Mouse (Mus musculus) midbrain, embryonic 14.5 days (tissue): ENCODE results near the gene Ercc6. TPM values are rescaled to one million over a fixed set of nuclear protein-coding genes. Genes with fewer than 3 reads are reported as not detected.
A peak's percentile ranks its signal among the peaks of the same experiment; 100 is the strongest.

Experiments
- ATAC-seq: fragments of 200-750 bp; cut with Nextera tagmentation; 2 replicates; pipeline ENCODE4 v1.8.0; 2017; ENCODE audit warnings: moderate number of reproducible peaks, moderate library complexity; ENCODE audit not compliant: low FRiP score, low TSS enrichment
- DNase-seq: peaks from one replicate; pipeline ENCODE4 v3.0.0-alpha.2; 2015
- H3K27ac ChIP-seq: fragments of 300-500 bp; sonication (generic); replicated peaks from 2 replicates; pipeline ENCODE4 v1.5.1; 2014; ENCODE audit warnings: mild to moderate bottlenecking, low read depth, low read length, moderate library complexity
- H3K27me3 ChIP-seq: fragments of 300-500 bp; sonication (generic); 2 replicates; pipeline ENCODE4 v1.6.1; 2014; ENCODE audit warnings: low read length, control low read depth, mixed read lengths; ENCODE audit not compliant: control insufficient read depth, insufficient read depth
- H3K36me3 ChIP-seq: fragments of 300-500 bp; sonication (generic); 2 replicates; pipeline ENCODE4 v1.6.1; 2014; ENCODE audit warnings: low read length, control low read depth; ENCODE audit not compliant: control insufficient read depth, insufficient read depth
- H3K4me1 ChIP-seq: fragments of 300-500 bp; sonication (generic); 2 replicates; pipeline ENCODE4 v1.6.1; 2014; ENCODE audit warnings: mild to moderate bottlenecking, antibody characterized with exemption, low read length, control low read depth; ENCODE audit not compliant: control insufficient read depth, insufficient read depth
- H3K4me2 ChIP-seq: fragments of 300-500 bp; sonication (generic); 2 replicates; pipeline ENCODE4 v1.6.1; 2014; ENCODE audit warnings: mild to moderate bottlenecking, low read length, moderate library complexity
- H3K4me3 ChIP-seq: fragments of 300-500 bp; sonication (generic); replicated peaks from 2 replicates; pipeline ENCODE4 v1.5.1; 2014; ENCODE audit warnings: low read depth, low read length
- H3K9ac ChIP-seq: fragments of 300-500 bp; sonication (generic); replicated peaks from 2 replicates; pipeline ENCODE4 v1.6.1; 2014; ENCODE audit warnings: mild to moderate bottlenecking, low read length, moderate library complexity
- H3K9me3 ChIP-seq: fragments of 300-500 bp; sonication (generic); 2 replicates; pipeline ENCODE4 v1.6.1; 2016; ENCODE audit warnings: low read length, control low read depth, mixed read lengths; ENCODE audit not compliant: control insufficient read depth
- WGBS: fragments of 180-500 bp; shearing (Covaris S2); extraction: QIAGEN DNeasy Blood & Tissue Kit; methylation state at CpG from one replicate; pipeline ENCODE4 v1.1.7; 2014; 5-methylcytosine and 5-hydroxymethylcytosine counted together
- polyA plus RNA-seq: library from polyadenylated mRNA; unstranded; fragments of >200 nt; fragmentation: Nextera tagmentation; extraction: Ambion mirVana; gene quantifications from 2 replicates; pipeline ENCODE4 v1.2.1, GENCODE M21; 2014

Ercc6 gene
- polyA plus RNA-seq, 1 experiment from 2014 or later: 31.8 TPM

DNA sequence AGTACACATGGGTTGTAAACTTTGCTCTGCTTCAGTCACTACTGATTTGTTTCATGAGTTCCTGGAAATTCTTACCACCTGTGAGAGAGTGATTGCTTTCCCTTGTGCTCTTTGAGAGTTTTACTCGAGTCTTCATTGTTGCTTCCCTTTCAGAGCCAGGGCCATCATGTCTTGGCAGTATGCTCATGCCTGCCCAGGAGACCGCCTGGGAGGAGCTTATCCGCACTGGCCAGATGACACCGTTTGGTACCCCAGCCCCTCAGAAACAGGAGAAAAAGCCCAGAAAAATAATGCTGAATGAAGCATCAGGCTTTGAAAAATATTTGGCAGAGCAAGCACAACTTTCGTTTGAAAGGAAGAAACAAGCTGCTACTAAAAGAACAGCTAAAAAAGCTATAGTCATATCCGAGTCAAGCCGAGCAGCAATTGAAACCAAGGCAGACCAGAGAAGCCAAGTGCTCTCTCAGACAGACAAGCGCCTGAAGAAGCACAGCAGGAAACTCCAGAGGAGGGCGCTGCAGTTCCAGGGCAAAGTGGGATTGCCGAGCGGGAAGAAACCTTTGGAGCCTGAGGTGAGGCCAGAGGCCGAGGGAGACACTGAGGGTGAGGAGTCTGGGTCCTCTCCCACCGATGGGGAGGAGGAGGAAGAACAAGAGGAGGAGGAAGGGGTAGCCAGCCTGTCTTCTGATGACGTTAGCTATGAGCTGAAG, 12.8 kb downstream of the Ercc6 start:
- H3K36me3 ChIP-seq: peaks cover 42% of the 10 kb centered on the region

GRCm38 (mm10) chr14:32527211-32527610, 13.9 kb downstream of the Ercc6 start:
- 98% methylated on average over 9 of the region's 9 CpGs for WGBS
- ATAC-seq: no peak

More for the DNA sequence above, 12.8 kb downstream of the Ercc6 start:
- Histone ChIP-seq H3K9me3 (no peaks in the 10 kb centered on the region), H3K4me3 (no peak overlapping the region), H3K9ac (no peak overlapping the region), H3K4me2 (no peak overlapping the region), H3K27me3 (no peaks in the 10 kb centered on the region), H3K4me1 (no peaks in the 10 kb centered on the region), H3K27ac (no peak overlapping the region)
- ATAC-seq (no peak), DNase-seq (no peak)
- 78% methylated on average over 14 of the region's 14 CpGs for WGBS

DNA sequence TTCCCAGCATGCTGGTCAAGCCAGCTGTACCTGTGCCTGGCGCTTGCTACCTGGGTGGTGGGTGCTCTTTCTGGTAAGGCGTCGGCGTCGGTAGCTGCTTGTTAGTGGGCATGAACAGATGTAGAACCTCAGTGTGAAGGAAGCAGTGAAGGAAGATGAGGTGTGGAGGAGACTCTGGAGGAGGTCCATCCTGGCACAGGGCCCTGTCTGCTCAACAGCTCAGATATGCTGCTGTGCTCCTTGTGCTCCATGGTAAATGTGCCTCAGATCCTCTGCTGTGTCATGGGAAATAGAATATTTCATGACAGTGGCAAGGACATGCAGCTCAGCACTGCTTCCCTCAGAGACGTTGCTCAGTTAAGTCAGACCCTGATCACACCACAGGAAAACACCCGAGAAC, 15.7 kb downstream of the Ercc6 start:
- no peak overlapping the region for H3K4me2 ChIP-seq
- WGBS: 94% methylated on average over 7 of the region's 7 CpGs
- ATAC-seq: no peak

More at GRCm38 (mm10) chr14:32527211-32527610, 13.9 kb downstream of the Ercc6 start:
- H3K9me3 ChIP-seq: no peaks in the 10 kb centered on the region
- DNase-seq: no peak
- peaks cover 34% of the 10 kb centered on the region for H3K36me3 ChIP-seq
- H3K27ac ChIP-seq: no peak overlapping the region
- no peaks in the 10 kb centered on the region for H3K27me3 ChIP-seq
- no peak overlapping the region for H3K9ac ChIP-seq
- no peak overlapping the region for H3K4me2 ChIP-seq
- no peak overlapping the region for H3K4me3 ChIP-seq
- H3K4me1 ChIP-seq: 0 out of 2 replicates have a peak, but pooled peaks cover under 1% of the 10 kb centered on the region

GRCm38 (mm10) chr14:32530896-32531295, 17.6 kb downstream of the Ercc6 start:
- Histone ChIP-seq H3K4me2 (no peak overlapping the region), H3K4me1 (0 out of 2 replicates have a peak, but pooled peaks cover 4% of the 10 kb centered on the region), H3K27me3 (no peaks in the 10 kb centered on the region), H3K9ac (no peak overlapping the region), H3K27ac (no peak overlapping the region), H3K36me3 (peaks cover 32% of the 10 kb centered on the region), H3K9me3 (no peaks in the 10 kb centered on the region), H3K4me3 (no peak overlapping the region)
- DNase-seq: peak; percentile 83
- ATAC-seq: no peak
- WGBS: 10% methylated on average over 2 of the region's 2 CpGs

More for the DNA sequence above, 15.7 kb downstream of the Ercc6 start:
- Histone ChIP-seq H3K36me3 (peaks cover 30% of the 10 kb centered on the region), H3K27ac (no peak overlapping the region), H3K9ac (peak overlapping the region; percentile 14; the same call in 1 of the 2 replicates), H3K9me3 (no peaks in the 10 kb centered on the region), H3K4me1 (0 out of 2 replicates have a peak, but pooled peaks cover 4% of the 10 kb centered on the region), H3K27me3 (no peaks in the 10 kb centered on the region), H3K4me3 (no peak overlapping the region)
- no peak for DNase-seq

GRCm38 (mm10) chr14:32531371-32531770, 18.1 kb downstream of the Ercc6 start:
- DNase-seq (no peak), ATAC-seq (no peak)
- WGBS: 86% methylated on average over 3 of the region's 3 CpGs

DNA sequence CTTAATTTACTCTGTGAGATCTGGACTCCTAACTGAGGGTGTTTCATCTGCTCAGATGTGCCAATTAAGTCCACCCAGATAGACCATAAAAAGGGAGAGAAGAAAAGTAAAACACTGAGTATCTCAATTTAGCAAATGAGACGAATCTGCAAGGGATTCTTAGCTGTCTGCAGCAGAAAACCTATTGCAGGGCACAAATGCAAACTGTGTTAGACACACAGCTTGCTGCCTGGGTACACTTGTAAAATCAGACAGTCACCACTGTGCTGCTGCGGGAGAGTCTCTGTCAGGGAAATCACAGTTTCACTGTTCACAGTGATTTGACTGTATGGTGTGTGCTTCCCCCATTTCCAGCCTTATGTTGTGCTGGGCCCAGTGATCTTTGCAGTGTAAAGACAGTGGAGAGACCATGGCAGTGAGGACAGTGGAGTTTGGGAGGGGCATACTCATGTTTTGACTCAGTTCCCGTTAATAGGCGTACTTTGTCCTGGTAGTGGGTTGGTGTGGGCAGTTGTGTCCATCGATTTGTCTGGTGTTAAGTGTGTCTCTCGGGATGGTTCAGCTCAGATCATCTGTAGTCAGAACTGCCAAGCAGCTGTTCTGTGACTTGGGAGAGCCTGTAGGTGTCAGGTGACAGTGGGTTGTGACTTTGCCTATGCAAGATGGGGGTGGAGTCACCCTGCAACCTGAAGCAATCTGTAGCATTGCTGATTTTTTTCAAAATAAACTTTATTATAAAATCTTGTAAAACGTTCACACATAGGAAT, 19.2 kb downstream of the Ercc6 start:
- Histone ChIP-seq H3K36me3 (peaks cover 16% of the 10 kb centered on the region), H3K27ac (no peak overlapping the region), H3K4me2 (no peak overlapping the region), H3K4me1 (0 out of 2 replicates have a peak, but pooled peaks cover 4% of the 10 kb centered on the region), H3K9ac (no peak overlapping the region), H3K4me3 (no peak overlapping the region), H3K27me3 (no peaks in the 10 kb centered on the region), H3K9me3 (no peaks in the 10 kb centered on the region)
- ATAC-seq (no peak), DNase-seq (no peak)
- WGBS: 74% methylated on average over 7 of the region's 7 CpGs

More at GRCm38 (mm10) chr14:32531371-32531770, 18.1 kb downstream of the Ercc6 start:
- Histone ChIP-seq H3K9me3 (no peaks in the 10 kb centered on the region), H3K36me3 (peaks cover 28% of the 10 kb centered on the region), H3K4me2 (no peak overlapping the region), H3K9ac (no peak overlapping the region), H3K4me3 (no peak overlapping the region), H3K27ac (no peak overlapping the region), H3K27me3 (no peaks in the 10 kb centered on the region), H3K4me1 (0 out of 2 replicates have a peak, but pooled peaks cover 4% of the 10 kb centered on the region)

DNA sequence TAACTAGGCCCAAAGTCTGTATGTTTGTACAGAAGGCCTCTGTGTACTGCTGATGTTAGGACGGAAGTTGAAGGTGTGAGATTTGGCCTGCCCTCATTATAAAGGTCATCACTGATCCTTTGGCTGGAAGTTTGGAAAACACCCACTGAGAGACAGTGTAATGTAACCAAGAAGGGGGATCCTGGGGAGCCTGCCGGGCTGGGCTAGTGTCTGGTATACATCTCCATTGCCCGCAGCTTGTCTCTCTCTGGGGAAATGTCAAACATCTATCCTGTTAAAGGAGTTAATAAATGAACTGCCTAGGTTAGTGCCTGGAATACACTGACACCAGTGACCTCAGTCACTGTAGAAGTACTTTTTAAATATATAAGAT, 19.8 kb downstream of the Ercc6 start:
- Histone ChIP-seq H3K4me2 (no peak overlapping the region), H3K36me3 (peaks cover 16% of the 10 kb centered on the region; the same call in 1 of the 2 replicates), H3K27ac (no peak overlapping the region), H3K4me1 (0 out of 2 replicates have a peak, but pooled peaks cover 4% of the 10 kb centered on the region), H3K27me3 (no peaks in the 10 kb centered on the region), H3K9ac (no peak overlapping the region), H3K4me3 (no peak overlapping the region), H3K9me3 (no peaks in the 10 kb centered on the region)
- WGBS: 89% methylated on average over 3 of the region's 3 CpGs
- DNase-seq: no peak
- no peak for ATAC-seq

DNA sequence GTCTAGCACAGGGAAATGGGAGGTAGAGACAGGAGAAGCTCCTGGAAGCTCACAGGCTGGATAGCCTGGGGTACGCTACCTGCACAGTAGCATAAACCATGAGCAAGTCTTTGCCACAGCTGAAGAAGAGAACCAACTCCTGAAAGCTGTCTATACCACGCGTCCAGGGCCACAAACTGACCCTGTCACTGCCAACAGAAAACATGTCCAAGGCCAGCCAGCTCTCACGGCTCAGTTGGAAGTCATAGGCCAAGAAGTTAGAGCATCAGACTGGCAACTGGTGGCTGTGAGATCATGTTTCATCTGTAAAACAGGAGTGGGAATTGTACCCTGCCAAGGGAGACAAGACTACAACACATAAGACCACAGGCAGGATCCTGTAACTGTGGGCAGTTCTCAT, 20.3 kb downstream of the Ercc6 start:
- ATAC-seq (no peak), DNase-seq (no peak)
- Histone ChIP-seq H3K4me3 (no peak overlapping the region), H3K4me1 (0 out of 2 replicates have a peak, but pooled peaks cover 4% of the 10 kb centered on the region), H3K27ac (no peak overlapping the region), H3K4me2 (no peak overlapping the region), H3K9me3 (no peaks in the 10 kb centered on the region), H3K9ac (no peak overlapping the region), H3K27me3 (no peaks in the 10 kb centered on the region), H3K36me3 (peaks cover 12% of the 10 kb centered on the region; the same call in 1 of the 2 replicates)
- 90% methylated on average over 4 of the region's 4 CpGs for WGBS
